Mouse (Mus musculus) MEL (cell line): ENCODE results near the gene Cdpf1. TPM values are rescaled to one million over a fixed set of nuclear protein-coding genes. Genes with fewer than 3 reads are reported as not detected.

Experiments
- DNase-seq: peaks from one replicate; pipeline ENCODE4 v3.0.0; 2011; ENCODE audit warnings: low read depth, low spot score
- H3K27ac ChIP-seq: 2 replicates; pipeline ENCODE4 v1.5.1; 2012; ENCODE audit warnings: low read depth, mild to moderate bottlenecking, control low read depth, low read length, moderate library complexity; ENCODE audit not compliant: control insufficient read depth
- H3K27me3 ChIP-seq, 2 experiments: fragments of 150-350 bp in 1 of 2; sonication (generic) in 1 of 2; 2 replicates each; pipeline ENCODE4 v1.6.1; 2012; ENCODE audit warnings: low read length in 2 of 2, mild to moderate bottlenecking in 2 of 2, improper control_type of control experiment in 1 of 2, moderate library complexity in 1 of 2; ENCODE audit not compliant: insufficient read depth in 2 of 2, control insufficient read depth in 1 of 2
- H3K36me3 ChIP-seq, 2 experiments: 2 replicates each; pipeline ENCODE4 v1.6.1; 2012 to 2014; ENCODE audit warnings: low read length in 2 of 2, improper control_type of control experiment in 1 of 2, inconsistent platforms in 1 of 2, mild to moderate bottlenecking in 1 of 2; ENCODE audit not compliant: insufficient read depth in 2 of 2, control insufficient read depth in 1 of 2
- H3K4me1 ChIP-seq, 2 experiments: fragments of 150-350 bp in 1 of 2; sonication (generic) in 1 of 2; 2 replicates each; pipeline ENCODE4 v1.6.1; 2012; ENCODE audit warnings: low read length in 2 of 2, improper control_type of control experiment in 1 of 2, mild to moderate bottlenecking in 1 of 2; ENCODE audit not compliant: insufficient read depth in 2 of 2, control insufficient read depth in 1 of 2
- H3K4me3 ChIP-seq, 2 experiments: fragments of 150-350 bp in 1 of 2; sonication (generic) in 1 of 2; 2 replicates each; pipeline ENCODE4 v1.5.1; 2012; ENCODE audit warnings: low read depth in 2 of 2, low read length in 2 of 2, mild to moderate bottlenecking in 2 of 2, moderate library complexity in 2 of 2, control low read depth in 1 of 2, improper control_type of control experiment in 1 of 2; ENCODE audit not compliant: control insufficient read depth in 1 of 2, insufficient read depth in 1 of 2
- H3K79me2 ChIP-seq: 2 replicates; pipeline ENCODE4 v1.6.1; 2012; ENCODE audit warnings: mild to moderate bottlenecking, low read length, moderate library complexity; ENCODE audit not compliant: control insufficient read depth, poor library complexity, insufficient read depth
- H3K9ac ChIP-seq: 2 replicates; pipeline ENCODE4 v1.6.1; 2012; ENCODE audit warnings: low read depth, mild to moderate bottlenecking, control low read depth, low read length, moderate library complexity; ENCODE audit not compliant: control insufficient read depth, poor library complexity, severe bottlenecking
- H3K9me3 ChIP-seq: fragments of 150-350 bp; sonication (generic); replicated peaks from 2 replicates; pipeline ENCODE4 v1.6.1; 2012; ENCODE audit warnings: mild to moderate bottlenecking, low read length, improper control_type of control experiment, moderate library complexity; ENCODE audit not compliant: insufficient read depth
- CHD1 ChIP-seq: IDR thresholded peaks from 2 replicates; pipeline ENCODE4 v1.6.1; 2012; ENCODE audit warnings: low read depth, mild to moderate bottlenecking, inconsistent platforms, low read length, improper control_type of control experiment
- CTCF ChIP-seq, 3 experiments: IDR thresholded peaks in 2 of 3; conservative IDR thresholded peaks in 1 of 3; 2 replicates each; pipeline ENCODE4 v1.5.1; 2011 to 2012; ENCODE audit warnings: low read length in 3 of 3, low read depth in 2 of 3, mild to moderate bottlenecking in 2 of 3, improper control_type of control experiment in 1 of 3, inconsistent platforms in 1 of 3, mixed read lengths in 1 of 3, moderate library complexity in 1 of 3; ENCODE audit not compliant: control insufficient read depth in 1 of 3, insufficient read depth in 1 of 3, poor library complexity in 1 of 3, severe bottlenecking in 1 of 3
- E2F4 ChIP-seq: IDR thresholded peaks from 2 replicates; pipeline ENCODE4 v1.6.1; 2011; ENCODE audit warnings: low read depth, low read length, improper control_type of control experiment, borderline replicate concordance
- EP300 ChIP-seq, 2 experiments: IDR thresholded peaks; 2 replicates each; pipeline ENCODE4 v1.6.1; 2011; ENCODE audit warnings: improper control_type of control experiment in 2 of 2, low read length in 2 of 2, low read depth in 1 of 2, mild to moderate bottlenecking in 1 of 2
- GABPA ChIP-seq: IDR thresholded peaks from 2 replicates; pipeline ENCODE4 v1.6.1; 2012; ENCODE audit warnings: low read depth, mild to moderate bottlenecking, inconsistent platforms, low read length, improper control_type of control experiment, moderate library complexity
- GATA1 ChIP-seq: IDR thresholded peaks from 2 replicates; pipeline ENCODE4 v1.6.1; 2011; ENCODE audit warnings: low read depth, low read length, improper control_type of control experiment
- JUND ChIP-seq: IDR thresholded peaks from 2 replicates; pipeline ENCODE4 v1.6.1; 2011; ENCODE audit warnings: low read depth, mild to moderate bottlenecking, improper control_type of control experiment, low read length
- MXI1 ChIP-seq: IDR thresholded peaks from 2 replicates; pipeline ENCODE4 v1.6.1; 2011; ENCODE audit warnings: mild to moderate bottlenecking, low read depth, low read length, improper control_type of control experiment
- MYB ChIP-seq: IDR thresholded peaks from 2 replicates; pipeline ENCODE4 v1.6.1; 2011; ENCODE audit warnings: mild to moderate bottlenecking, low read depth, low read length, improper control_type of control experiment
- NRF1 ChIP-seq: IDR thresholded peaks from 2 replicates; pipeline ENCODE4 v1.6.1; 2014; ENCODE audit warnings: low read depth, mild to moderate bottlenecking, inconsistent platforms, low read length, improper control_type of control experiment, moderate library complexity; ENCODE audit not compliant: poor library complexity, insufficient read depth, severe bottlenecking
- POLR2AphosphoS2 ChIP-seq: IDR thresholded peaks from 2 replicates; pipeline ENCODE4 v1.6.1; 2011; ENCODE audit warnings: low read length, improper control_type of control experiment
- POLR2AphosphoS5 ChIP-seq: IDR thresholded peaks from 2 replicates; pipeline ENCODE4 v1.6.1; 2012; ENCODE audit warnings: low read depth, borderline replicate concordance, mild to moderate bottlenecking, inconsistent platforms, low read length, moderate library complexity, mixed read lengths
- RAD21 ChIP-seq: IDR thresholded peaks from 2 replicates; pipeline ENCODE4 v1.6.1; 2011; ENCODE audit warnings: mild to moderate bottlenecking, low read depth, low read length, improper control_type of control experiment
- RCOR1 ChIP-seq: IDR thresholded peaks from 2 replicates; pipeline ENCODE4 v1.6.1; 2012; ENCODE audit warnings: low read depth, mild to moderate bottlenecking, inconsistent platforms, low read length, improper control_type of control experiment
- TAL1 ChIP-seq: IDR thresholded peaks from 2 replicates; pipeline ENCODE4 v1.6.1; 2012; ENCODE audit warnings: mild to moderate bottlenecking, inconsistent platforms, low read length, moderate library complexity, mixed read lengths
- TBP ChIP-seq: IDR thresholded peaks from 2 replicates; pipeline ENCODE4 v1.8.0; 2011; ENCODE audit warnings: low read depth, low read length, improper control_type of control experiment
- USF1 ChIP-seq: IDR thresholded peaks from 2 replicates; pipeline ENCODE4 v1.6.1; 2014; ENCODE audit warnings: low read depth, mild to moderate bottlenecking, inconsistent platforms, low read length, improper control_type of control experiment, moderate library complexity
- ZC3H11A ChIP-seq: IDR thresholded peaks from 2 replicates; pipeline ENCODE4 v1.6.1; 2012; ENCODE audit warnings: low read depth, mild to moderate bottlenecking, inconsistent platforms, low read length, improper control_type of control experiment
- polyA plus RNA-seq, 2 experiments: library from polyadenylated mRNA; stranded (reverse) in 1 of 2; unstranded in 1 of 2; fragments of >175 nt in 1 of 2; fragments of >200 nt in 1 of 2; gene quantifications; 2 replicates each; pipeline versions ENCODE4 v1.2.1 to v1.2.4; 2012; ENCODE audit warnings: low replicate concordance in 2 of 2, low read depth in 1 of 2; ENCODE audit not compliant: insufficient read length in 2 of 2, insufficient read depth in 1 of 2, missing spikeins in 1 of 2
- total RNA-seq: library from RNA; depleted of rRNA; stranded (reverse); fragments of 300-350 nt; gene quantifications from 2 replicates; pipeline ENCODE4 v1.2.3, GENCODE M21; 2012

The Cdpf1 gene
- total and polyA plus RNA-seq, 3 experiments, result 30.5 to 44.0 TPM; not detected in 1

GRCm38 (mm10) chr15:85826676-85827075, 15.2 kb upstream of the Cdpf1 start (continued):
- TF ChIP-seq NRF1 (no peak), CHD1 (no peak), POLR2AphosphoS5 (no peak), GATA1 (peak; percentile 61; the same call in 1 of the 2 replicates), USF1 (no peak), EP300 (IDR thresholded peaks at IDR 0.05; ENCODE audit: low read depth in 1 of 2, low read length in 2 of 2) (peak; percentile 33 to 62; a peak in 3 of 4 replicates), TBP (no peak), POLR2AphosphoS2 (no peak), RAD21 (no peak), RCOR1 (no peak), E2F4 (no peak), ZC3H11A (no peak), TAL1 (peak; percentile 32; the same call in 1 of the 2 replicates), GABPA (no peak), MXI1 (no peak), JUND (no peak)

- Histone ChIP-seq H3K9me3 (no peaks in the 10 kb centered on the region), H3K4me1 (peaks cover 2 to 6% of the 10 kb centered on the region in 2 experiments; a peak in 2 of 4 replicates), H3K9ac (peak overlapping the region; percentile 76), H3K27me3 (no peaks in the 10 kb centered on the region), H3K79me2 (no peaks in the 10 kb centered on the region; the same call in 1 of the 2 replicates), H3K4me3 (peak overlapping the region; percentile 56 to 78)
- peak; percentile 54 for DNase-seq
- TF ChIP-seq CTCF (IDR thresholded peaks at IDR 0.05 in 2 of 3, conservative IDR thresholded peaks at IDR 0.05 in 1 of 3; ENCODE audit: control insufficient read depth in 1 of 3, insufficient read depth in 1 of 3, low read depth in 2 of 3, low read length in 3 of 3, poor library complexity in 1 of 3, severe bottlenecking in 1 of 3) (peak in 1 of 3 experiments; percentile 6; a peak in 1 of 6 replicates), MYB (no peak)
- TF ChIP-seq, all 39 proteins: peak for 1
- H3K27ac ChIP-seq, result no peak overlapping the region
- peaks cover 0 to 5% of the 10 kb centered on the region in 2 experiments; a peak in 1 of 4 replicates for H3K36me3 ChIP-seq
Measured at GRCm38 (mm10) chr15:85822011-85822359, 10.5 kb upstream of the Cdpf1 start.
